Mouse (Mus musculus) hindbrain, embryonic 16.5 days (tissue): ENCODE measurements at regions not wholly inside any gene's neighbourhood (a gene's known extent, or its start where the extent isn't known, plus 50 kb on each side); places are given as distances from the start of the nearest gene placed in this dataset.
"Not testable (repeated sequence)": the region's sequence is repeated elsewhere in the genome, so short reads cannot be mapped to it uniquely, and the experiment has no call there.

ENCODE experiments used
- ATAC-seq: fragments of 200-750 bp; cut with Nextera tagmentation; 2 replicates; pipeline ENCODE4 v1.8.0; 2017; ENCODE audit warnings: moderate TSS enrichment, moderate library complexity
- H3K27ac ChIP-seq: fragments of 300-500 bp; sonication (generic); 2 replicates; pipeline ENCODE4 v1.5.1; 2014; ENCODE audit warnings: low read depth, mild to moderate bottlenecking, control low read depth, low read length, moderate library complexity
- H3K27me3 ChIP-seq: fragments of 300-500 bp; sonication (generic); replicated peaks from 2 replicates; pipeline ENCODE4 v1.6.1; 2014; ENCODE audit warnings: low read length; ENCODE audit not compliant: control insufficient read depth, insufficient read depth
- H3K36me3 ChIP-seq: fragments of 300-500 bp; sonication (generic); 2 replicates; pipeline ENCODE4 v1.6.1; 2014; ENCODE audit warnings: mild to moderate bottlenecking, low read length, moderate library complexity, mixed read lengths; ENCODE audit not compliant: control insufficient read depth, insufficient read depth
- H3K4me1 ChIP-seq: fragments of 300-500 bp; sonication (generic); 2 replicates; pipeline ENCODE4 v1.6.1; 2014; ENCODE audit warnings: low read depth, low read length; ENCODE audit not compliant: control insufficient read depth, insufficient read depth
- H3K4me2 ChIP-seq: fragments of 300-500 bp; sonication (generic); 2 replicates; pipeline ENCODE4 v1.6.1; 2014; ENCODE audit warnings: mild to moderate bottlenecking, low read length, control low read depth, moderate library complexity
- H3K4me3 ChIP-seq: fragments of 300-500 bp; sonication (generic); 2 replicates; pipeline ENCODE4 v1.5.1; 2014; ENCODE audit warnings: mild to moderate bottlenecking, low read length, control low read depth, moderate library complexity
- H3K9ac ChIP-seq: fragments of 300-500 bp; sonication (generic); 2 replicates; pipeline ENCODE4 v1.6.1; 2014; ENCODE audit warnings: low read depth, mild to moderate bottlenecking, control low read depth, low read length, moderate library complexity
- H3K9me3 ChIP-seq: fragments of 300-500 bp; sonication (generic); 2 replicates; pipeline ENCODE4 v1.6.1; 2014; ENCODE audit warnings: mild to moderate bottlenecking, low read length, moderate library complexity; ENCODE audit not compliant: control insufficient read depth
- WGBS: fragments of 180-500 bp; shearing (Covaris S2); extraction: QIAGEN DNeasy Blood & Tissue Kit; methylation state at CpG from one replicate; pipeline ENCODE4 v1.1.7; 2014; 5-methylcytosine and 5-hydroxymethylcytosine counted together

DNA sequence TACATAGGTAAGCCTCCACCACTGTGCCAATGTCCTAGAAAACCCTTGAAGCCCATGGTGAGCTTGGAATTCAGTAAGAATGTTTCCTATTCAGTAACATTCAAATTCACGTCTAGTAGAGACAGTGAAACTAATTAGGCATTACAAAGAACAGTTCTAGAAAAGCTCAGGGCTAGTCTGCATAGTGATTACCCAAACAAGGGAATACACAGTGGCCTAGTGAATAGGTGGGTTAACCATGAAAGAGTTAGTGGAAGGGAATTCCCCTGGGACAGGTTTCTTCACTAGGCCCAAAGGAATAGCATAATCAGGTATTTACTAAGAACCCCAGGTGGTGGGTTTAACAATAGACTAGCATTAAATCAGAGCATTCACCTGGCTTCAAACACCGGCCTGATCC lies 436.7 kb upstream of the Kif18a start:
- not testable (repeated sequence) for ATAC-seq, H3K4me2 ChIP-seq, H3K9ac ChIP-seq, H3K9me3 ChIP-seq, H3K27me3 ChIP-seq, H3K36me3 ChIP-seq, H3K4me1 ChIP-seq, H3K4me3 ChIP-seq, H3K27ac ChIP-seq
- WGBS, result 54% methylated on average over 2 of the region's 2 CpGs

GRCm38 (mm10) chr2:108848051-108848450 lies 432.5 kb upstream of the Kif18a start:
- 92% methylated on average over 3 of the region's 3 CpGs for WGBS
- Histone ChIP-seq H3K27ac (no peak overlapping the region), H3K9me3 (no peaks in the 10 kb centered on the region), H3K9ac (no peak overlapping the region), H3K4me1 (no peaks in the 10 kb centered on the region), H3K4me3 (no peak overlapping the region), H3K27me3 (no peaks in the 10 kb centered on the region), H3K4me2 (no peak overlapping the region), H3K36me3 (no peaks in the 10 kb centered on the region)
- no peak for ATAC-seq

GRCm38 (mm10) chr2:108854399-108854798 lies 426.1 kb upstream of the Kif18a start:
- H3K9me3 ChIP-seq, result no peaks in the 10 kb centered on the region
- no peak overlapping the region for H3K4me2 ChIP-seq
- no peaks in the 10 kb centered on the region for H3K36me3 ChIP-seq
- H3K9ac ChIP-seq, result no peak overlapping the region
- H3K27ac ChIP-seq, result no peak overlapping the region
- ATAC-seq, result 0 out of 2 replicates have a peak, but pooled peaks have one; percentile 58
- 19% methylated on average over 2 of the region's 2 CpGs for WGBS
- H3K27me3 ChIP-seq, result no peaks in the 10 kb centered on the region
- H3K4me3 ChIP-seq, result no peak overlapping the region
- no peaks in the 10 kb centered on the region for H3K4me1 ChIP-seq

GRCm38 (mm10) chr2:108877141-108877540 lies 403.4 kb upstream of the Kif18a start:
- no peaks in the 10 kb centered on the region for H3K4me1 ChIP-seq
- no peaks in the 10 kb centered on the region for H3K9me3 ChIP-seq
- no peak overlapping the region for H3K4me2 ChIP-seq
- no peak overlapping the region for H3K9ac ChIP-seq
- H3K27ac ChIP-seq, result no peak overlapping the region
- no peak for ATAC-seq
- H3K36me3 ChIP-seq, result no peaks in the 10 kb centered on the region
- H3K27me3 ChIP-seq, result no peaks in the 10 kb centered on the region
- WGBS, result 72% methylated on average over 4 of the region's 4 CpGs
- H3K4me3 ChIP-seq, result no peak overlapping the region

- Histone ChIP-seq H3K27ac (no peak overlapping the region), H3K4me2 (no peak overlapping the region), H3K9ac (no peak overlapping the region), H3K9me3 (no peaks in the 10 kb centered on the region), H3K4me1 (no peaks in the 10 kb centered on the region), H3K36me3 (no peaks in the 10 kb centered on the region), H3K4me3 (no peak overlapping the region), H3K27me3 (no peaks in the 10 kb centered on the region)
- WGBS, result 78% methylated on average over 3 of the region's 3 CpGs
- no peak for ATAC-seq
Measured at GRCm38 (mm10) chr2:108877676-108878075, 402.9 kb upstream of the Kif18a start.

DNA sequence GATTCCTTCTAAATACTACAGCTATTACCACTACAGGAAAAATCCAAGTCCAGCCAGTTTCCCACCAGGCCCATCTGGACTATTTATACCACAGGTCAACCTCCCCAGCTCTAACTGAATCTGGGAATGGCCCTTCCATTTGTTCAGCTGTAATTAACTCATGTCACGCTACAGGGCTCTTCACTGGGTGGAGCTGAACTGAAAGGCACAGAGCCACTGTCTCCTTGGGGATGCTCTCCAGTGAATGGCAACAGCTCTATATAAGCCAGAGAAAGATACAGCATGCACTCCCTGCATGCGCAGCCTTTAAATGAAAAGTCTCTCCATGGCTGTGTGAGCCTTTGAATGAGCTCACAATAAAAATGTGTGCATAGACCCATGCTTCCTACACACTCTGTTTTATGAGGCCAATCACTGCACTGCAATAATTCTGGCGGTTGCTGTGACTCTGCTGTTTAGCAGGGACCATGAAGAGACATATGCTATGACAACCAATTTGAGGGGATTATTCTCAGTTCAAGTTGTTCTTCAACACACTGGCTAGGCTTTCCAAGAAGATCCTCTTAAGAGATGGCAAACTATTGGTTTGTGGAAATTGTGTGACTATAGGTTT lies 376.3 kb upstream of the Kif18a start:
- no peaks in the 10 kb centered on the region for H3K27me3 ChIP-seq
- H3K9ac ChIP-seq, result no peak overlapping the region
- no peak overlapping the region for H3K4me3 ChIP-seq
- peak; percentile 98 for ATAC-seq
- H3K27ac ChIP-seq, result no peak overlapping the region
- no peaks in the 10 kb centered on the region for H3K4me1 ChIP-seq
- H3K9me3 ChIP-seq, result no peaks in the 10 kb centered on the region
- H3K4me2 ChIP-seq, result no peak overlapping the region
- 22% methylated on average over 3 of the region's 3 CpGs for WGBS
- H3K36me3 ChIP-seq, result no peaks in the 10 kb centered on the region

GRCm38 (mm10) chr2:108913555-108913954 lies 367.0 kb upstream of the Kif18a start:
- no peaks in the 10 kb centered on the region for H3K9me3 ChIP-seq
- H3K4me2 ChIP-seq, result no peak overlapping the region
- no peak overlapping the region for H3K4me3 ChIP-seq
- WGBS, result 71% methylated on average over 2 of the region's 2 CpGs
- ATAC-seq, result no peak
- H3K27ac ChIP-seq, result no peak overlapping the region
- no peaks in the 10 kb centered on the region for H3K4me1 ChIP-seq
- H3K9ac ChIP-seq, result no peak overlapping the region
- H3K36me3 ChIP-seq, result no peaks in the 10 kb centered on the region
- H3K27me3 ChIP-seq, result no peaks in the 10 kb centered on the region

GRCm38 (mm10) chr2:108913967-108914366 lies 366.6 kb upstream of the Kif18a start:
- no peaks in the 10 kb centered on the region for H3K9me3 ChIP-seq
- H3K4me3 ChIP-seq, result no peak overlapping the region
- H3K27ac ChIP-seq, result no peak overlapping the region
- no peak overlapping the region for H3K4me2 ChIP-seq
- H3K36me3 ChIP-seq, result no peaks in the 10 kb centered on the region
- H3K9ac ChIP-seq, result no peak overlapping the region
- H3K4me1 ChIP-seq, result no peaks in the 10 kb centered on the region
- 79% methylated on average over 3 of the region's 3 CpGs for WGBS
- H3K27me3 ChIP-seq, result no peaks in the 10 kb centered on the region
- ATAC-seq, result no peak

GRCm38 (mm10) chr2:108919500-108920045 lies 361.0 kb upstream of the Kif18a start:
- Histone ChIP-seq H3K4me2 (no peak overlapping the region), H3K27ac (no peak overlapping the region), H3K9me3 (no peaks in the 10 kb centered on the region), H3K4me3 (no peak overlapping the region), H3K27me3 (no peaks in the 10 kb centered on the region), H3K36me3 (no peaks in the 10 kb centered on the region), H3K4me1 (no peaks in the 10 kb centered on the region), H3K9ac (no peak overlapping the region)
- WGBS, result 84% methylated on average over 3 of the region's 3 CpGs
- no peak for ATAC-seq
